11 mouse cellular contexts compared by ENCODE assay signal in the genomic region with DNA sequence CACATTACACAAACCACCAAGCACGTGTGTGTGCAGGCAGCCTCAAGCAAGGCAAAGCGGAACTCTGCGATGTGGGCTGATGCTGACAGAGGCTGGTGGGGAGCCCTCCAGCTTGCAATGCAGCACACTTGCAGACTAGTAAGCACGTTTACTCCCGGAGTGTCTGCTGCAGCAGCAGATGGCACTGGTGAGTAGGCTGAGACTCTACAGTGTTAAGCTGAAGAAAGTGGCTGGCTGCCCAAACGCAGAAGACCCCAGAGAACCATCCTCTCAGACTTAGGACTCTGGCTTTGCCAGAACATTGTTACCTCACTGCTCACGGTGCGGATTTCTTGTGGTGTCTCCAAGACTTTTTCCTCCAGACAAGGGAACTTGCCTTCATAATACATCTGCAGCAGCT. TPM values are rescaled to one million over a fixed set of nuclear protein-coding genes. Genes with fewer than 3 reads are reported as not detected.
A peak's percentile ranks its signal among the peaks of the same experiment; 100 is the strongest.
DNase-seq lines count a peak whose midpoint lies in the region; ATAC-seq and TF ChIP-seq lines count a peak whose summit lies in the region.
"Had no signal": no experiment of that assay in that cellular context is flagged by ENCODE, and none has a peak within 500 bp of the region (broad histone marks: within the 10 kb centered on the region; RNA-seq: fewer than 3 reads in every experiment).

No protein-coding gene starts in this region.

- intact Hi-C loops in left cerebral cortex, adult 2 months (cut with DNase I), result no loop called here

- H3K9ac ChIP-seq in limb, embryonic 14.5 days (ENCODE audit: low read depth, low read length, severe bottlenecking), result no peak overlapping the region
- H3K9ac ChIP-seq in kidney, embryonic 14.5 days (ENCODE audit: low read depth, low read length), result no peak overlapping the region
- H3K9ac ChIP-seq: kidney, embryonic 15.5 days; midbrain, embryonic 15.5 days had no signal

- no peak overlapping the region for H3K4me2 ChIP-seq in limb, embryonic 14.5 days (replicated peaks; ENCODE audit: low read depth, low read length, severe bottlenecking)
- H3K4me2 ChIP-seq in kidney, embryonic 14.5 days (replicated peaks; ENCODE audit: low read depth, low read length), result no peak overlapping the region
- H3K4me2 ChIP-seq: kidney, embryonic 15.5 days; midbrain, embryonic 15.5 days had no signal

- peak; percentile 56 for DNase-seq in limb, embryonic 14.5 days (ENCODE audit: low spot score)
- DNase-seq in limb, embryonic 10.5 days (ENCODE audit: low spot score), result no peak
- DNase-seq in frontal cortex, postnatal 25 days (ENCODE audit: low spot score in 2 of 2), result peak; percentile 42 to 45
- DNase-seq in left cerebral cortex, adult 2 months (ENCODE audit: extremely low spot score in 1 of 2, low spot score in 2 of 2), result peak; percentile 52 to 57
- DNase-seq in right cerebral cortex, postnatal 25 days, result peak; percentile 75
- no peak for DNase-seq in spleen, adult 18-20 months
- DNase-seq: lung, postnatal 14 days had no signal

- peaks cover 85% of the 10 kb centered on the region for H3K36me3 ChIP-seq in limb, embryonic 14.5 days (ENCODE audit: control insufficient read depth, insufficient read depth, low read length)
- peaks cover 99% of the 10 kb centered on the region for H3K36me3 ChIP-seq in limb, embryonic 10.5 days
- peaks cover 74% of the 10 kb centered on the region for H3K36me3 ChIP-seq in kidney, embryonic 14.5 days (ENCODE audit: control insufficient read depth, insufficient read depth, low read length)

- ATAC-seq in limb, embryonic 14.5 days (ENCODE audit: low FRiP score, low read depth), result no peak
- no peak for ATAC-seq in megakaryocyte progenitor cell, adult 5-6 weeks (replicated peaks; ENCODE audit: poor library complexity)
- no peak for ATAC-seq in kidney, embryonic 14.5 days (ENCODE audit: low FRiP score, low TSS enrichment)
- ATAC-seq: midbrain, embryonic 15.5 days had no signal

- H3K27me3 ChIP-seq in limb, embryonic 14.5 days (ENCODE audit: control insufficient read depth, insufficient read depth, low read length), result no peaks in the 10 kb centered on the region
- H3K27me3 ChIP-seq in limb, embryonic 10.5 days (ENCODE audit: low read depth, poor library complexity, severe bottlenecking), result no peaks in the 10 kb centered on the region
- no peaks in the 10 kb centered on the region for H3K27me3 ChIP-seq in kidney, embryonic 14.5 days (ENCODE audit: control insufficient read depth, insufficient read depth, low read length)
- H3K27me3 ChIP-seq: kidney, embryonic 15.5 days; midbrain, embryonic 15.5 days had no signal

- no peak overlapping the region for H3K27ac ChIP-seq in limb, embryonic 14.5 days (replicated peaks; ENCODE audit: low read depth, low read length)
- H3K27ac ChIP-seq in limb, embryonic 10.5 days, result no peak overlapping the region
- no peak overlapping the region; the same call in 1 of the 2 replicates for H3K27ac ChIP-seq in left cerebral cortex, adult 2 months
- no peak overlapping the region for H3K27ac ChIP-seq in kidney, embryonic 14.5 days (ENCODE audit: low read depth, low read length)
- H3K27ac ChIP-seq: kidney, embryonic 15.5 days; midbrain, embryonic 15.5 days had no signal

- no peak for TF ChIP-seq POLR2A in limb, embryonic 14.5 days (IDR thresholded peaks at IDR 0.05; ENCODE audit: borderline replicate concordance, extremely low read depth, insufficient read depth, insufficient read length)

- 68% methylated on average over 8 of the region's 8 CpGs for WGBS in limb, embryonic 14.5 days
- 89% methylated on average over 8 of the region's 8 CpGs for WGBS in limb, embryonic 10.5 days
- WGBS in kidney, embryonic 14.5 days, result 89% methylated on average over 8 of the region's 8 CpGs

- TF ChIP-seq CTCF in left cerebral cortex, adult 2 months (IDR thresholded peaks at IDR 0.05), result no peak

- H3K9me3 ChIP-seq in limb, embryonic 14.5 days (ENCODE audit: control insufficient read depth, low read length), result no peaks in the 10 kb centered on the region
- no peaks in the 10 kb centered on the region for H3K9me3 ChIP-seq in limb, embryonic 10.5 days (replicated peaks)
- no peaks in the 10 kb centered on the region for H3K9me3 ChIP-seq in kidney, embryonic 14.5 days (ENCODE audit: control insufficient read depth, low read length)
- H3K9me3 ChIP-seq: kidney, embryonic 15.5 days; midbrain, embryonic 15.5 days had no signal

- no peak overlapping the region for H3K4me3 ChIP-seq in limb, embryonic 14.5 days (replicated peaks; ENCODE audit: low read length)
- no peak overlapping the region for H3K4me3 ChIP-seq in limb, embryonic 10.5 days
- no peak overlapping the region for H3K4me3 ChIP-seq in left cerebral cortex, adult 2 months
- no peak overlapping the region for H3K4me3 ChIP-seq in kidney, embryonic 14.5 days (ENCODE audit: low read length)
- H3K4me3 ChIP-seq: kidney, embryonic 15.5 days; midbrain, embryonic 15.5 days had no signal

- H3K4me1 ChIP-seq in limb, embryonic 14.5 days (ENCODE audit: control insufficient read depth, insufficient read depth, low read length), result no peaks in the 10 kb centered on the region
- H3K4me1 ChIP-seq in limb, embryonic 10.5 days, result no peaks in the 10 kb centered on the region
- H3K4me1 ChIP-seq in kidney, embryonic 14.5 days (ENCODE audit: control insufficient read depth, insufficient read depth, low read length), result no peaks in the 10 kb centered on the region
- H3K4me1 ChIP-seq: kidney, embryonic 15.5 days; midbrain, embryonic 15.5 days had no signal

RNA-seq across cellular contexts. Expression of gene Nat10, which starts 30.1 kb away (rescaled TPM):
- 57.2 and 85.5 TPM in 2 replicates for polyA plus RNA-seq in limb, embryonic 14.5 days (2012; rRNA removed)
- 24.0 and 28.1 TPM in 2 replicates for polyA plus RNA-seq in limb, embryonic 14.5 days (2014; fragmentation: Nextera tagmentation; extraction: Ambion mirVana)
- 34.7 and 43.3 TPM in 2 replicates for polyA plus RNA-seq in limb, embryonic 10.5 days (2016; fragmentation: Nextera tagmentation; extraction: Ambion mirVana)
- total RNA-seq in left cerebral cortex, adult 2 months (2021), result 10 to 100 TPM; 30.1 to 35.8 TPM
- 43.0 and 45.1 TPM in 2 replicates for total RNA-seq in megakaryocyte progenitor cell, adult 5-6 weeks (2015)
- 63.1 and 66.3 TPM in 2 replicates for total RNA-seq in megakaryocyte progenitor cell, adult 5-6 weeks (2017)
- 19.6 and 34.2 TPM in 2 replicates for polyA plus RNA-seq in kidney, embryonic 14.5 days (2014; fragmentation: Nextera tagmentation; extraction: Ambion mirVana)

Comparison
In these comparisons a context has a peak if more than half of its experiments do, and no peak if none do; other contexts are left out.
1. DNase-seq: peak in limb, embryonic 14.5 days (single experiment), frontal cortex, postnatal 25 days (2 of 2), left cerebral cortex, adult 2 months (2 of 2) and right cerebral cortex, postnatal 25 days (single experiment); none in limb, embryonic 10.5 days (single experiment) and spleen, adult 18-20 months (0 of 2).